8 mouse cellular contexts compared by ENCODE assay signal in genomic region chr10:116581369-116581718, GRCm38 (mm10). TPM values are rescaled to one million over a fixed set of nuclear protein-coding genes. Genes with fewer than 3 reads are reported as not detected.
DNase-seq lines count a peak whose midpoint lies in the region; ATAC-seq and TF ChIP-seq lines count a peak whose summit lies in the region.

Gene Cnot2 (minus strand): TSS chr10:116581511.

- H3K9ac ChIP-seq in heart, embryonic 15.5 days = peak within 1 kb of the TSS; percentile 93
- peak within 1 kb of the TSS; percentile 96 for H3K9ac ChIP-seq in liver, embryonic 14.5 days (replicated peaks)
- peak within 1 kb of the TSS; percentile 96 for H3K9ac ChIP-seq in neural tube, embryonic 11.5 days (ENCODE audit: low read length)
- H3K9ac ChIP-seq in stomach, postnatal 0 days (ENCODE audit: low read length) = peak within 1 kb of the TSS; percentile 96

- WGBS in forebrain, embryonic 10.5 days = under 1% methylated on average over 47 of the region's 47 CpGs
- under 1% methylated on average over 47 of the region's 47 CpGs for WGBS in heart, embryonic 15.5 days
- under 1% methylated on average over 46 of the region's 47 CpGs for WGBS in liver, embryonic 14.5 days (ENCODE audit: insufficient replicate concordance)
- under 1% methylated on average over 47 of the region's 47 CpGs for WGBS in neural tube, embryonic 11.5 days
- 1% methylated on average over 47 of the region's 47 CpGs for WGBS in stomach, postnatal 0 days

- no peak for TF ChIP-seq CTCF in liver, embryonic 14.5 days (IDR thresholded peaks at IDR 0.05; ENCODE audit: low read depth)
- no peak for TF ChIP-seq CTCF in stomach, postnatal 0 days (IDR thresholded peaks at IDR 0.05; ENCODE audit: low read depth)

- H3K27ac ChIP-seq in forebrain, embryonic 10.5 days = peak within 1 kb of the TSS; percentile 100
- peak within 1 kb of the TSS; percentile 97 for H3K27ac ChIP-seq in heart, embryonic 15.5 days
- H3K27ac ChIP-seq in liver, embryonic 14.5 days = peak within 1 kb of the TSS; percentile 87
- peak within 1 kb of the TSS; percentile 98 for H3K27ac ChIP-seq in neural tube, embryonic 11.5 days (ENCODE audit: low read depth, low read length)
- H3K27ac ChIP-seq in stomach, postnatal 0 days (replicated peaks) = peak within 1 kb of the TSS; percentile 97

- no peak for TF ChIP-seq EP300 in liver, embryonic 14.5 days (IDR thresholded peaks at IDR 0.05; ENCODE audit: low read depth)
- TF ChIP-seq EP300 in stomach, postnatal 0 days (optimal IDR thresholded peaks at IDR 0.05) = no peak

- H3K9me3 ChIP-seq in forebrain, embryonic 10.5 days = no peaks in the 10 kb centered on the region
- no peaks in the 10 kb centered on the region for H3K9me3 ChIP-seq in heart, embryonic 15.5 days (replicated peaks)
- H3K9me3 ChIP-seq in liver, embryonic 14.5 days (ENCODE audit: control insufficient read depth, low read length) = no peaks in the 10 kb centered on the region
- H3K9me3 ChIP-seq in neural tube, embryonic 11.5 days (ENCODE audit: control insufficient read depth, low read length) = no peaks in the 10 kb centered on the region
- no peaks in the 10 kb centered on the region for H3K9me3 ChIP-seq in stomach, postnatal 0 days (ENCODE audit: control insufficient read depth, low read length)

- H3K4me2 ChIP-seq in heart, embryonic 15.5 days = peak within 1 kb of the TSS; percentile 75
- peak within 1 kb of the TSS; percentile 93 for H3K4me2 ChIP-seq in liver, embryonic 14.5 days (ENCODE audit: low read depth)
- peak within 1 kb of the TSS; percentile 65 for H3K4me2 ChIP-seq in neural tube, embryonic 11.5 days (ENCODE audit: low read depth)
- H3K4me2 ChIP-seq in stomach, postnatal 0 days (replicated peaks; ENCODE audit: low read depth) = peak within 1 kb of the TSS; percentile 81

- peak; percentile 82 for DNase-seq in c-Kit-negative CD71-positive TER-119-positive erythroid progenitor cells, embryonic 14.5 days (ENCODE audit: low read depth, low spot score)
- DNase-seq in forebrain, embryonic 10.5 days (ENCODE audit: extremely low spot score, low spot score) = peak; percentile 91
- peak; percentile 96 for DNase-seq in kidney, postnatal 25 days
- peak; percentile 78 to 80 (median 79) for DNase-seq in liver, embryonic 14.5 days (ENCODE audit: low read depth in 3 of 3, low spot score in 3 of 3)
- peak; percentile 94 for DNase-seq in neural tube, embryonic 11.5 days (ENCODE audit: low spot score)
- DNase-seq in stomach, postnatal 0 days (ENCODE audit: low spot score) = peak; percentile 93

- no peaks in the 10 kb centered on the region for H3K27me3 ChIP-seq in forebrain, embryonic 10.5 days (ENCODE audit: poor library complexity, severe bottlenecking)
- no peaks in the 10 kb centered on the region for H3K27me3 ChIP-seq in heart, embryonic 15.5 days
- no peaks in the 10 kb centered on the region for H3K27me3 ChIP-seq in liver, embryonic 14.5 days (ENCODE audit: control insufficient read depth, insufficient read depth, low read length)
- no peaks in the 10 kb centered on the region for H3K27me3 ChIP-seq in neural tube, embryonic 11.5 days (ENCODE audit: control insufficient read depth, insufficient read depth, low read length)
- no peaks in the 10 kb centered on the region for H3K27me3 ChIP-seq in stomach, postnatal 0 days (ENCODE audit: control insufficient read depth, insufficient read depth, low read length)

- peaks cover 23% of the 10 kb centered on the region for H3K4me1 ChIP-seq in forebrain, embryonic 10.5 days
- peaks cover 10% of the 10 kb centered on the region for H3K4me1 ChIP-seq in heart, embryonic 15.5 days (replicated peaks)
- H3K4me1 ChIP-seq in liver, embryonic 14.5 days (replicated peaks; ENCODE audit: control insufficient read depth in 2 of 2, insufficient read depth in 2 of 2, low read length in 1 of 2) = peaks cover 3 to 11% of the 10 kb centered on the region in 2 experiments
- H3K4me1 ChIP-seq in neural tube, embryonic 11.5 days (ENCODE audit: control insufficient read depth, insufficient read depth, low read length) = peaks cover 12% of the 10 kb centered on the region; the same call in 1 of the 2 replicates
- H3K4me1 ChIP-seq in stomach, postnatal 0 days (replicated peaks; ENCODE audit: control insufficient read depth, insufficient read depth) = no peaks in the 10 kb centered on the region

- peaks cover 17% of the 10 kb centered on the region for H3K36me3 ChIP-seq in forebrain, embryonic 10.5 days (replicated peaks)
- H3K36me3 ChIP-seq in heart, embryonic 15.5 days = peaks cover 11% of the 10 kb centered on the region; the same call in 1 of the 2 replicates
- no peaks in the 10 kb centered on the region for H3K36me3 ChIP-seq in liver, embryonic 14.5 days (replicated peaks; ENCODE audit: control insufficient read depth, insufficient read depth, low read depth)
- H3K36me3 ChIP-seq in neural tube, embryonic 11.5 days (ENCODE audit: control insufficient read depth, insufficient read depth, low read length) = no peaks in the 10 kb centered on the region
- no peaks in the 10 kb centered on the region for H3K36me3 ChIP-seq in stomach, postnatal 0 days (ENCODE audit: control insufficient read depth, insufficient read depth, low read length)

- H3K4me3 ChIP-seq in forebrain, embryonic 10.5 days = peak within 1 kb of the TSS; percentile 97
- H3K4me3 ChIP-seq in heart, embryonic 15.5 days = peak within 1 kb of the TSS; percentile 79
- H3K4me3 ChIP-seq in liver, embryonic 14.5 days (ENCODE audit: insufficient read depth in 1 of 2, low read depth in 2 of 2, low read length in 2 of 2) = peak within 1 kb of the TSS; percentile 76 to 78
- peak within 1 kb of the TSS; percentile 95 for H3K4me3 ChIP-seq in neural tube, embryonic 11.5 days (ENCODE audit: low read depth, low read length)
- H3K4me3 ChIP-seq in stomach, postnatal 0 days (ENCODE audit: low read depth, low read length) = peak within 1 kb of the TSS; percentile 97

- ATAC-seq in CD4-positive, CD25-positive, alpha-beta regulatory T cell, adult 4 months = peak; percentile 69
- peak; percentile 90 for ATAC-seq in heart, embryonic 15.5 days (replicated peaks; ENCODE audit: insufficient number of reproducible peaks, insufficient read depth, low FRiP score, low read depth)
- peak; percentile 88 for ATAC-seq in liver, embryonic 14.5 days (ENCODE audit: insufficient read depth)
- ATAC-seq in neural tube, embryonic 11.5 days (ENCODE audit: insufficient read depth, low FRiP score, low TSS enrichment) = peak; percentile 84
- ATAC-seq in stomach, postnatal 0 days (ENCODE audit: low FRiP score, low TSS enrichment) = peak; percentile 89

RNA-seq across cellular contexts. Expression of gene Cnot2, which starts in this region (rescaled TPM):
- polyA plus RNA-seq in CD4-positive, CD25-positive, alpha-beta regulatory T cell, adult 4 months (2017; shearing (Covaris generic)) = 100 to 1,000 TPM in 1 of 2 experiments, 10 to 100 TPM in 1; 98.0 to 104 TPM
- 113 and 118 TPM in 2 replicates for polyA plus RNA-seq in forebrain, embryonic 10.5 days (2016; fragmentation: Nextera tagmentation; extraction: Ambion mirVana)
- 60.0 and 67.9 TPM in 2 replicates for polyA plus RNA-seq in heart, embryonic 15.5 days (2015; fragmentation: Nextera tagmentation; extraction: Ambion mirVana)
- polyA plus RNA-seq in liver, embryonic 14.5 days (2012; rRNA removed) = 15.8 and 23.2 TPM in 2 replicates
- polyA plus RNA-seq in liver, embryonic 14.5 days (2014; fragmentation: Nextera tagmentation; extraction: Ambion mirVana) = 38.0 and 39.9 TPM in 2 replicates
- polyA plus RNA-seq in neural tube, embryonic 11.5 days (2014; fragmentation: Nextera tagmentation; extraction: Ambion mirVana) = 135 and 141 TPM in 2 replicates
- polyA plus RNA-seq in stomach, postnatal 0 days (2015; fragmentation: Nextera tagmentation; extraction: Ambion mirVana) = 36.0 and 38.0 TPM in 2 replicates

Comparison
In these comparisons a context has a peak if more than half of its experiments do, and no peak if none do; other contexts are left out.
1. Peak in every context shown above with its lines: DNase-seq, ATAC-seq, H3K4me3 ChIP-seq and H3K27ac ChIP-seq.